Mouse (Mus musculus): ENCODE results near the gene Emilin2.

DNA sequence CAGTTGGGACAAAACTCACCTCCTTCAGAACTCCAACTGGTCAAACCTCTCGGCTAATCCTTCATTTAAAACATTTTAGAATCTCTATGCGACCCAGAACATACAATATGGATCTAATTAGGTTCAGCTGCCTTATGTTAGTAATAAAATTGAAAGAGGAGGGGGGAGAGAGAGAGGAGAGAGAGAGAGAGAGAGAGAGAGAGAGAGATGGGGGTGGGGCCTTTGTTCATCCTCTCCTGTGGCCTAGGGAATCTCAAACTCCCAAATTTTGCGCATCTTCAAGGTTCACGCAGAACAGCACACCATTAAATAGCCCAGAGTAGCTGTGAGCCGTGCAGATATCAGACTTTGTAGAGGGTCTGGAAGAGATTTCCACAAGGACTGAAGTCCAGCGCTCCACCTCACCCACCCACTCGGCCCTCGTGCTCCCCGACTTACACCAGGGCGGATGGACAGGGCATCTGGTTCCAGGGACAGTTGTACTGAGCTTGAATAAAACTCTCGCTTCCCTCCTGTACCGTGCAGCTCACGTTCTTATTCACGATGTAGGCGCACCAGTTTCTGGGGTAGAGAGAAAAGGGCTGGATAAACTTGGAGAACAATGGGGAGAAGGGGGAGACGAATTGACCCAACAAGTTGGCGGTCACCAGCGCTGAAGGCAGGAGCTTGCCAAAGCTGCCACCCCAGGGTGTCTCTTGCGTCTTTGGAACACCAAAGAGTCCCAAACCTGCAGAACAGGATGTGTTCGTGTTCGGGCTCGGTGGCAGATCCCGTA is 1.9 kb downstream of the Emilin2 start:
- TF ChIP-seq CTCF (IDR thresholded peaks at IDR 0.05; ENCODE audit: low read depth) (no peak), EP300 (IDR thresholded peaks at IDR 0.05; ENCODE audit: low read depth) (no peak)

Measured in liver, postnatal 0 days (tissue).